Mouse (Mus musculus): ENCODE results near the gene Vstm5.
"Not testable (repeated sequence)": the region's sequence is repeated elsewhere in the genome, so short reads cannot be mapped to it uniquely, and the experiment has no call there.

The Vstm5 gene

DNA sequence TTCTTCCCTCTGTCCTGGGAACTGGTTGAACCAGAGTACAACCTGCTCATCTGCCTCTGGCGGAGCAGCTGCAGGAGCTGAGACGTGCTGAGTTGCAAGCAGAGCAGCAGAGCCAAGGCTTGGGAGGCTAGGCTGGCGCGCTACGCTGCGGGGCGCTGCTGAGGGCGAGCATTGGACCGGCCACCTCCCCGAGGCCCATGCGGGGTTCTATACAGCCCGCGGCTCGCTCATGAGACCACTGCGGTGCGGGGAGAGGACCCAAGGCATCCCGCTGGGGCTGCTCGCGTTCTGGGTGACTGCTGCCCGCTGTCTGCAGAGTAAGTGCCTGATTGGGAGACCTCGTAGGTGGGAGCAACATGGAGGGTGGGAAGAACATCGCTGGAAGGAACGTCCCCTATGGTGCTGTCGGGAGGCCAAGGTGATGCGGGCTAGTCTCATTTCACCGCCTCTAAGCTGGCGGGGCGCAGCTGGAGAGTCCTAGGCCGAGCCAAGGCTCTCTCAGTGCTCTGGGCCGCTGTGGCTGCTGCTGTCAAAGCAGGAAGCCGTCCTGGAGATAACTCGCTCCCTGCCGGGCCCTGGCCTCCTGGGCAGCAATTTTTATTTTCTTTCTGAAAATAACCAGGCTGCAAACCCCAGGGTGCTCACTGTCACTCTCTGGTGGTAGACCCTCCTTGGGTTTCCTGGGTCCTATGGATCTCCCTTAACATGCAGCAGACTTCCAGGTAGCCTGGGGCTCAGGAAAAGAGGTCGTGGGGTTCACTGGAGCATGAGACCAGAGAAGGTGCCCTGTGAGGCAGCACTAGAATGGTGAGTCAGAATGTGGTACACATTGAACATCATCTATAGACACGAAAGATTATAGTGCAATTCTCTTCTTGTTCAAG, at the start of gene Vstm5:
Gene Vstm5, plus strand, starts transcription at position 4 of the 884 bp plus-strand sequence.
- peak; percentile 62 to 63 for DNase-seq (ENCODE audit: low spot score in 2 of 2)

- not testable (repeated sequence) for DNase-seq (ENCODE audit: low spot score in 2 of 2)
Observed at GRCm38 (mm10) chr9:15194806-15195205, 44.0 kb upstream of the Vstm5 start.

- DNase-seq (ENCODE audit: low spot score in 2 of 2): no peak
Observed at GRCm38 (mm10) chr9:15206631-15207030, 32.2 kb upstream of the Vstm5 start.

DNA sequence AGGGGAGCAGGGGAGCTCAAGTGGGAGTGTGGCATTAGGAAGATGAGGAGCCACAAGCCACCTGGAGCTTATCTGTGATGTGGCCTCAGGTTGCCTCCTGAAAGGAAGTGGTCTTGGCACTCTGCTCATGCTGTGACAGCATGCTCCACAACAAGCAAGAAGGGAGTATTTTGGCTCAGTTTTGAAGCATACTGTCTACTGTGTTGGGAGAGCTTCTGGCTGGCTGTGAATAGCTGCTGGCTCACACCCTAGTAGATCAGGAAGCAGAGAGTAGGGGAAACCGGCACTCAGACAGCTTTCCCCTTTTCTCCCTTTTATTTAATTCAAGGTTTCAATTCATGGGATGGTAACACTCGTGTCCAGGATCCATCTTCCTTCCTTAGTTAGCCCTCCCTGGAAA, 29.5 kb upstream of the Vstm5 start:
- DNase-seq (ENCODE audit: low spot score in 2 of 2): peak; percentile 32 to 35

GRCm38 (mm10) chr9:15211876-15212275, 27.0 kb upstream of the Vstm5 start:
- no peak for DNase-seq (ENCODE audit: low spot score in 2 of 2)

- DNase-seq (ENCODE audit: low spot score in 2 of 2): no peak
Observed at GRCm38 (mm10) chr9:15213695-15214094, 25.1 kb upstream of the Vstm5 start.

GRCm38 (mm10) chr9:15224912-15225311, 13.9 kb upstream of the Vstm5 start:
- no peak for DNase-seq (ENCODE audit: low spot score in 2 of 2)

DNA sequence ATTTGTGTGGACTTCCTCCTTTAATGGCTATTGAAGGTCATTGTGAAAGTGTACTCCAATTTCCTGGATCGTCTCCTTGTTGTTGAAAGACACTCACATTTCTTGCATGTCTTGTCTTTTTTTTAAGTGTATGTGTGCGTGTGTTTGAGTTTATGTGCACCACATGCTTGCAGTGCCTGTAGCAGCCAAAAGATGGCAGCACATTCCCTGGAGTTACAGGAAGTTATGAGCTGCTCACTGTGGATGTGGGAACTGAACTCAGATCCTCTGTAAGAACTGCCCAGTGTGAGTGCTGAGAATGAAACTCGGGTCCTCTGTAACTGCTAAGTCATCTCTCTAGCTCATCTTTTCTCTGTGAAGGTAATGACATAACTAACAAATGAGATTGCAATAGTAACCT, 6.4 kb upstream of the Vstm5 start:
- DNase-seq (ENCODE audit: low spot score in 2 of 2): no peak

DNA sequence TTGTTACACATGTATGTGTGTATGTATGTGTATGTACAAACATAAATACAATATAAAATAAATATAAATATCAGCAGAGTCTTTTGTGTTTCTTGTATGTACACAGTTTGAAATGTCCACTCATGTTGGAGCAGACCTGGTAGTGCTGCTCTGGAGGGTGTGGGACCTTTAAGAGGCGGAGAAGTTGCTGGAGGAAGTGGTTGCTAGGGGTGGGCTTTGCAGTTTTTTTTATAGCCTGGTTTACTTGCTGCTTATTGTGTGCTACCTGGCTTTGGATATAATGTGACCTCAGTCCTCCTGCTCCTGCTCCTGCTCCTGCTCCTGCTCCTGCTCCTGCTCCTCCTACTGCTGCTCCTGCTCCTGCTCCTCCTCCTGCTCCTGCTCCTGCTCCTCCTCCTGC, 5.2 kb upstream of the Vstm5 start:
- no peak for DNase-seq (ENCODE audit: low spot score in 2 of 2)

- no peak for DNase-seq (ENCODE audit: low spot score in 2 of 2)
Observed at GRCm38 (mm10) chr9:15235986-15236385, 2.9 kb upstream of the Vstm5 start.

- DNase-seq (ENCODE audit: low spot score in 2 of 2): no peak
Observed at GRCm38 (mm10) chr9:15237516-15238296, 1.1 kb upstream of the Vstm5 start.

- DNase-seq (ENCODE audit: low spot score in 2 of 2): peak in 1 of 2 experiments; percentile 24
Observed at GRCm38 (mm10) chr9:15238297-15238990, 401 bp upstream of the Vstm5 start.

DNA sequence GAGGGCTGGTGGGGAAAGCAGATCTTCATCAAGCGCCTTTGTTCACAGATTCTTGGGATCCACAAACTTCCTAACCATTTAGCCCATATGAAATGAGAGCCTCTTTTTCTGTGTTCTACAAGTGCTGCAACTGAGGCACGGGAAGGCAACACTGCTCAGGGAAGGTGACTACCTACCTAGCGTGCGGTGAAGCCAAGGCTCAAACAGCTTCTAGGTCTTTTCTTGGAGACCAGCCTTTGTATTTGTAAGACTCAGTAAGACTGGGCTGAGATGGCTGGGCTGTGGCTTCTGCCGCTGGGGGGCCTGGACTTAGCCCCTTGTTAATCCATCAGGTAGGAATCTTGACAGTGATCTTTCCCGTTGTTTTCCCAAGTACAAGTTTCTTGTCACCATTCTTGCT, 1.2 kb downstream of the Vstm5 start:
- DNase-seq (ENCODE audit: low spot score in 2 of 2): peak in 1 of 2 experiments; percentile 20

- peak in 1 of 2 experiments; percentile 3 for DNase-seq (ENCODE audit: low spot score in 2 of 2)
Observed at GRCm38 (mm10) chr9:15240863-15241595, 2.2 kb downstream of the Vstm5 start.

- peak in 1 of 2 experiments; percentile 63 for DNase-seq (ENCODE audit: low spot score in 2 of 2)
Observed at GRCm38 (mm10) chr9:15241596-15241939, 2.7 kb downstream of the Vstm5 start.

GRCm38 (mm10) chr9:15242130-15242529, 3.3 kb downstream of the Vstm5 start:
- no peak for DNase-seq (ENCODE audit: low spot score in 2 of 2)

GRCm38 (mm10) chr9:15245319-15246075, 6.7 kb downstream of the Vstm5 start:
- no peak for DNase-seq (ENCODE audit: low spot score in 2 of 2)

DNA sequence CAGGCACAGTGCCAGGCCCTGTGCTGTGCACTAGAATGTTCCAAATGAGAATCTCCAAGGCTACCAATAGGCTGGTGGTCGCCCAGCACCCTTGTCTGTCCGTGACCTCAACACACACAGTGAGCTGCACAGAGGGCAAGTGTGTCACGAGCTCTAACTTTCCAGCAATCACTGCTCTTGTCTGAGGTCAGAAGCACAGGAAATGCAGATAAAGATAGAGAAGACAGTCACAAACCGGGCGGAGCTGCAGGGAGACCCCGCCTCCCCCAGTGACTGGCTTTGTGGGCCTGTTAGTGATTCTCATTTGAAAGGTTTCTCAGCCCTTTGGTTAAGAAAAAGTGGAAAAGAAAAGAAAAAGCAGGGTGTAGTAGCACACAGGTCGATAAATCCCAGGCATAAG, 11.5 kb downstream of the Vstm5 start:
- no peak for DNase-seq (ENCODE audit: low spot score in 2 of 2)

- no peak for DNase-seq (ENCODE audit: low spot score in 2 of 2)
Observed at GRCm38 (mm10) chr9:15252196-15252595, 13.4 kb downstream of the Vstm5 start.

GRCm38 (mm10) chr9:15254501-15254900, 15.7 kb downstream of the Vstm5 start:
- DNase-seq (ENCODE audit: low spot score in 2 of 2): no peak

- no peak for DNase-seq (ENCODE audit: low spot score in 2 of 2)
Observed at GRCm38 (mm10) chr9:15256214-15256613, 17.4 kb downstream of the Vstm5 start.

All from right cerebral cortex, postnatal 10 days (tissue).